Mouse (Mus musculus) thymus, adult 18-20 months (tissue): ENCODE measurements at regions not wholly inside any gene's neighbourhood (a gene's known extent, or its start where the extent isn't known, plus 50 kb on each side); places are given as distances from the start of the nearest gene placed in this dataset.

Source experiments
- DNase-seq, 2 experiments: peaks; one replicate each; pipeline ENCODE4 v3.0.0; 2022; ENCODE audit warnings: mixed read lengths in 2 of 2

DNA sequence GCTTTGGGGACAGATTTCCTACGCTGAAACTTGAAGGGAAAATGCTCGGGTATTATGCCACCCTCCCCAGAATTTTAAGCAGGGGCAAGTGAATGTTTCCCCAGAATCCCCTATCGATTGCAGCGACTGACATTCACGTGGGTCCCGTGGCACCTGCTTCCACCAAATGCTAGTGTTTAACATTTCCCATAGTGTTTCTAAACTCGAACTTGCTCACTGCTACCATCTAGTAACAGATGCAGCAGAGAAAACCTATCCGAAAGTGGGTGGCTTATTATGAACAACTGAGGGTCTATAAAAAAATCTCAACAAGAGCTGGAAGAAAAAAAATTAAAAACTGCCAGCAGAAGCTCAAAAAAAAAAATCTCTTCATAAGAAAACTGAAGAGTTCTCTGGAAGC lies 284.2 kb downstream of the Rnf144a start:
- no peak for DNase-seq

DNA sequence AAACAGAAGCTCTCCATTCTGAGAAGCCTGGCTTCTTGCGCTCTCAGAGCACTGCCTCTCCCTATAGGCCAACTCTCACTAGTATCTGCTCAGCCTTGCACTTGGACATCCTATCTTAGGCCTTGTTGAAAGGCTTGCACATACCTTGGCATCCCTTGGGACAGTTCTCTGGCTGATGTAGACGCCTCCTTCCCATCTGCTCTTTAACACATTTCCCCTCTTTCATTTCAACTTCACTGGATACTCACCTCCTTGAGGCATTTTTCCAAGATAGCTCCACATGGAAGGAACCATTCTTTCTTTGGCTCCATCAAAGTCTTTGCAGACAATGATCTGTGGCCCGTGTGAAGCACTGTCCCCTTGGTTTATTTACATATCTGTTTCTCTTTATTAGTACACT lies 285.0 kb downstream of the Rnf144a start:
- no peak for DNase-seq

DNA sequence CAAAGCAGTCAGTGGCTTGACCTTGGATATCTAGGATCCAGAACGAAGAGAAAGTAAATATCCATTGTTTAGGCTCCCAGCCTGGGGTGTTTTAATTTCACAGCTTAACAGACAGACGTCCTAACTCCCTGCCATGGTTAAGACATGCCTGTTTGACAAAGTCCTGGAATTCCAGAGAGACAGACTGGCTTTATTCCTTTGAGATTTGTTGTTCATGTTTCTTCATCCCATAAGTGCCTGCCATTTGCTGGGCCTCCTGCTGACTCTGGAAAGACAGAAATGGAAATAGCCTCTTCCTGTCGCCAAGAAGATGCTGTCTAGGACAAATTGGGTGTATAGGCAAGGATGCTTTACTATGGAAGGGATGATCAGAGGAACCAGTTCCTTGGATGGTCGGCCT lies 285.5 kb downstream of the Rnf144a start:
- DNase-seq, result no peak

DNA sequence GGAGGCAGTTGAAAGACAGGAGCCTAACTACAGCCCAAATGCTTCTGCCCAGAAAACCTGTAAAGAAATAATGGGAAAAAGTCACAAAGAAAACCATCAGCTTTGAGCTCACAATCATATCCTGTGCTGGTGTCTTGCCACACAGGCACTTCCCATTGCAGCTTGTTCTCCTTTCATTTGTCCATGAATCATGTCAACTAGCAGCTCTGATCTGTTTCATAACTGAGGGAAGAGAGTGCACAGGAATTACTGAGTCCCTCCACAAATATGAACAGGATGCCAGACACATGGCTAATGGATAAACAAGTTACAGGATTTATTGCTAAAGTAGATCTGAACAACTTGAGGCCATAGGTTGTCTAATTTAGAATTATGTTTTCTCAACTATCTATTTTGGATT lies 286.2 kb downstream of the Rnf144a start:
- no peak for DNase-seq

DNA sequence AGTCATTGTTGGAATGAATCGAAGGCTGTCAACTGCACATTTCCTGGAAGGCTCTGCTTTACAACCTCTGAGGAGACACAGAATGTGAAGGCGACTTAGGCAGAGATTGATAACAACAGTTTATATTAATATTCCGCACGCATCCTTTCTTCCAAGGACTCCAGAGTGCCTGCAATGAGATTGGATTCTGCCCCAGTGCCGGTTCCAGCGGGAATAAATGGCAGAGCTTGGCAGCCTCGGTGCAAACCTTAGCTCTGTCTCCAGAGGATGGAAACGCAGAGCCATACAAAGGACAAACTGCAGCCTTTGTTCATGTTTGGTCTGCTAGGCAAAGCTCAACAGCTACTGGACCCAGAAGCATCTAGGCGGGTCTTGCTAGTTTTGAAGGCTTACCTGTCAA lies 288.8 kb downstream of the Rnf144a start:
- no peak for DNase-seq

DNA sequence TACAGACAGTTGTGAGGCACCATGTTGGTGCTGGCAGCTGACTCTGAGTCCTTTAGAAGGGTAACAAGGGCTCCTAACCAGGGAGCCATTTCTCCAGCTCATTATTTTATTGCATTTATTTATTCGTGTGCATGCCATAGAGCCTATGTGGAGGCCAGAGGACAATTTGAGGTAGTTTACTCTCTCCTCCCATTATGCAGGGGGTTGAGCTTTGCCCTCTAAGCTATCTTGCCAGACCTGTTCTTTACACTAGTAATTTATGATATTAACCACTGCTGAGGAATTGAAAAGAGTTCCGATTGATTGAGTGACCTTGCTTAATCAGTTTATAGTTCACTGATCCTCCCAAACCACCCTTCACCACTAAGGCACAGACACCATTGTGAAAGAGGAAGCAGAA lies 290.8 kb downstream of the Rnf144a start:
- DNase-seq, result no peak

DNA sequence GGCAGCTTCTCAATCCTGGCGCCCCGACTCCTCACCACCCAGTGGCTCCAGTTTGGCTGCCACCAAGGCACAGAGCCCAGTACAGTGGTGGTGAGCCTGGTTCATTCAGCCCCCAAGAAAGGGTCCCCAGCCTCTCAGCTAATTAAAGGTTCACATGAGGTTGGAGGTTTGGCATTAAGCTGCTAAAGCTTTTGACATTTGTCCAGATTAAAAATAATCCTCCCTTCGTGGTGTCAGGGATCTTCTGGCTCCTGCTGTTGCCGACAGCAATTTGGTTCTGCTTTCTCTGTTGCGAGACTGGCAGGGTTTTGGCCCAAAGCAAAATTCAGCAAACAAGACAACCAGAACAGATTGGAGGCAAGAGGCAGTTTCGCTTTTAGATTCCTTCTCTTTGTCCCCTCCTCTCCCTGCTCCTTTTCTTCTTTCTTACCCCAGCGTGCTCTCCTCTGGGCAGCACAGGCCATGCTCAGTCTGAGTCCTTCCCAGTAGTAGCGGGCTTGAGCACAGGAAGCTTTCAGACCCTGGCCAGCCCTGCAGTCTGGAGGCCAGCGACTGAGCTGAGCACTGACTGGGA lies 299.6 kb downstream of the Rnf144a start:
- DNase-seq, result no peak

DNA sequence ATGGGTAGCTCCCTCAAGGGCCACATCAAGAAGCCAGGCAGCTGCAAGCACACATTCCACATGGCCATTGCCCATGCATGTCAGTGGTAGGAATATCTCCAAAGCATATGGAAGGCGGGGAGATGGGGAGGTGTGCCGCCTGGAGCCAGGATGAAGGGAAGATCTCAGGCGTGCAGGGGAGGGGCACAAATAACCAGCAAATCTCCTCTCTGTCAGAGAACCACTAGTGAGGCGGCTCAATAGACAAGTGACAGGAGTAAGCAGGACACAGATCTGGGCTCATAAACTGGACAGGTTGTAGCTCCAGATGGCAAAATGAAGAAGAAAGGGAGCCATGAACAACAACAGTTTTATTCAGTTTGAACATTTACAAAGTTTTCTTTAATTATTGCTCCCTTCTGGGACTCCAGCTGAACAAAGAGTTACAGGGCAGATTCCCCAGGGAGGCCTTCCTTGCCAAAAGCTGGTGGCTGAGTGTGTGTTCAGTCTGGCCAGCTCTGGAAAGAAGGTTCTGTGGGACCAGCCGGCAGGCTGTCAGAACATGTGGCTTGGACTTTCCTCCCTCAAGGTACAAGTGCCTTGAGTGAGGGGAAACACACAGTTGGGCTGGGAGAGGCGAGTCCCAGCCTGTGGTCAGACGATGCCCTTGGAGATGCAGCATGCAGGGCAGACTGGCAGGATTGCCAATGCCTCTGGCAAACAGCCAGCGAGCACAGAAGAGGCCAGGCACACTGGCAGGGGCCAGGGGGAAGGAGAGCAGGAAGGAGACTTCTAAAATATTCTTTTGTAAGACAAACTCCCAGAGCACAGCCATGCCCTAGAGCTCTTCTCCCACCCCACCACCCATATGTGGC lies 302.7 kb downstream of the Rnf144a start:
- DNase-seq, result no peak

DNA sequence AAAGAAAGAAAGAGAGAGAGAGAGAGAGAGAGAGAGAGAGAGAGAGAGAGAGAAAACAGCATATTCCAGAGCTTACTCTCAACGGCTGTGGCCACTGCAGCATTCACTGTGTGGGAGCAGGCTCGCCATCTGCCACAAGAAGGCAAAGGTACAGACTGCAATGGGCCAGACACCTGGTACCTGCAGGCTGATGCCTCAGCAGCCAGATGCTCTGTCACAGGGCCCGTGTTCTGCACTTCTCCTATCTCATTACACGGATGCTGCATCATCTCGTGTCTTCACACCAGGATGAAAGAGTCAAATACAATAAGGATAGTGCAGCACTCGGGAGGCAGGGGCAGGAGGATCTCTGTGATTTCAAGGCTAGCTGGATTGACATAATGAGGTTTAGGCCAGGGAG lies 305.2 kb downstream of the Rnf144a start:
- no peak for DNase-seq

DNA sequence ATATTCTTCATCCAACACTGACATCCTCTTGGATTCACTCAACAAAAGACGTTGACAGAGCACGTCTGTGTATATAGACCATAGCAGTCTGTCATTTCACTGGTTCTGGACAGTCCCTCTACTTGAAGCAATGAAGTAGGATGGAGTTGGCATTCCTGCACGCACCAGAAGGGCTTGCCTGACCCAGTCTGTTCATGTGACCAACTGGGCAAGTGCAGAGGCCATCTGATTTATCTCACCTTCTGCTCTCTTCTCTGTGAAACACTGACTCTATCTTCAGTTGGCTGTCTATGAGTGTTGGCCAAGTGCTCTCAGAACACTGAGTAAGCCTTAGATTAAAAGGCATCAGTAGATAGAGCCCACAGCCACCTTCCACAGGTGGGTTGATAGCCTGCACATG lies 310.7 kb downstream of the Rnf144a start:
- DNase-seq, result no peak

DNA sequence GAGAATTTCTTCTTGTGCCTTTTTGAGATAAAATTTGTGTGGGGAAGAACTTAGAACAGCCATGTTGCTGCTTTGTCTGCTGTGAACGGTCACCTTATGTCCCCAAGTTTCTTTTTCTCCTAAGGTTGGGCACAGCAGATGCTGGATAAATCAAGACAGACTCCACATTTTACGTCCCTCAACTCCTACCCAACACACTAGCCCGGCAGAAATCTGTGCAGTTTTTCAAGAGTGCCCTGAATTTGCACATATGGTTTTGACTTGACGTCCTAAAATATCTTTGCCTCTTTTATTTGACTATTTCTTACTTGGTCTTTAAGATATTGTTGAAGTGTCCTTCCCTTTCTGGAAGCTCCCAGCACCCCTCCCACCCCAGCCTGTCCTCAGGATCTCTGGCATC lies 312.7 kb downstream of the Rnf144a start:
- no peak for DNase-seq

DNA sequence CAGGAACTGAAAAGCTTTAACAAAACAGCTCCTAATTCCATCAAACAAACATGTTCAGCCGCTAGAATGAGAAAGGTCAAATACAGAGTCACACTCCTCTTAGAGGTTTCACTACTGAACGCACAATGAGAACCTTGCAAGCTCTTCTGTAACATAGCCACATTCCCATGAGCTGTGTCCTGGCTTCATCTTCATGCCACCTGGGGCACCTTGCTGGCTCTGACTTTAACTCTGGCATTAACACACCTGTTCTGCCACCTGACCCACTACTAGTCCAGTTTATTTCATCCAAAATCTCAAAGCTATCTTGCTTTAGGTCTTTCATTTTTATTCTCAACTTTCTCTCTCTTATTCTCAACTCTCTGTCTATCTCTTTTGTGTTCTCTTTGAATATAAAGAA lies 314.9 kb downstream of the Rnf144a start:
- DNase-seq, result no peak

DNA sequence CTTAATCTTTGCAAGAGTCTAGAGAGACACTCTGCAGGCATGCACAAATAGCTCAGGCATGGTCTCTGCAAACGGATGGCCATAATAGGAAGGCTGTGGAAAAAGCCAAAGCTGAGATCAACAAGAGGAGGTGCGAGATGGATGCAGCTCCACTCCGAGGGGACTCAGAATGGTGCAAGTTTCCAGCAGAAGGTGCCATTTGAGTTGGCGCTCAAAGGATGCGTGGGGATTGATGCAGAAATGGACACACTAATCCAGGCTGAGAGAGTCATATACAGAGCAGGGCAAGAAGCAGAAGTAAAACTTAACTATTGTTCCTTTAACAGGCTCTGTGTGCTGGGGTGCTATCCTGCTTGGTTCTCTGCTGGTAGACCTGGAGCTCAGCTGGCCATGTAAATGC lies 315.9 kb downstream of the Rnf144a start:
- no peak for DNase-seq

DNA sequence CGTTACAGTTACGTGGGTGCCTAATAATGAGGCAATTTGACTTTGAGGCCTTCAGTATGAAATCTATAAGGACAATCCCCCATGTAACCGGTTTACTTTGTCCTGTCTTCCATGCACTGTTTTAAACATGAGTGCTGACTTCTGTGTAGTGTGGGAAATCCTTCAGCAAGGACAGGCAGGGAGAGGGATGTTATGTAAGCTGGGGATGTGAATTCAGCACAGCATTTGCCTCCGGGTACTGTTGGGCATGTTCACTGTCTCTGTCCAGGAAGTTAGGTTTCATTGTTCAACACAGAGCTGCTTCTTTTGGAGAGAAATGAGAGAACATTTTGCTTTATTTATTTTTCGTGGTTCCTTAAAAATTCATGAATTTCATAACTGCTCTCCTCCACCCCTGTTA lies 322.7 kb downstream of the Rnf144a start:
- no peak for DNase-seq

DNA sequence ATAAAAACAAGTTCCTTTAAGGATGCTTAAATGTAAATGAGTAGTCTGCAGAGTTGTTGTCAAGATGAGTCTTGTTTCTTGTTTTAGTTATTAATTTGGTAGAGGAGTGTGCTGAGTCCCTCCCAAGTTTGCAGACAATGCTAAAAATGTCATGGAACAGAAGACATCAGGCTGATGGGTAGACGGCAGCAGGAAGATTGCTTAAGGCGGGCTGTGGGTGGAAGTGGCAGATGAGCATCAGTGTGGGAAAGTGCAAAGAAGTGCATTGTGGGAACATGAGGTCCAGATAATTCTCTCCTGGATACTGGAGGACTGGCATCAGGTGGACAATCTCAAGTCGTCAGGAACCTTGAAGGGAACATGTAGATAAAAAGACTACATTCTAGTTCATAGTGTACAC lies 323.2 kb downstream of the Rnf144a start:
- DNase-seq, result no peak

DNA sequence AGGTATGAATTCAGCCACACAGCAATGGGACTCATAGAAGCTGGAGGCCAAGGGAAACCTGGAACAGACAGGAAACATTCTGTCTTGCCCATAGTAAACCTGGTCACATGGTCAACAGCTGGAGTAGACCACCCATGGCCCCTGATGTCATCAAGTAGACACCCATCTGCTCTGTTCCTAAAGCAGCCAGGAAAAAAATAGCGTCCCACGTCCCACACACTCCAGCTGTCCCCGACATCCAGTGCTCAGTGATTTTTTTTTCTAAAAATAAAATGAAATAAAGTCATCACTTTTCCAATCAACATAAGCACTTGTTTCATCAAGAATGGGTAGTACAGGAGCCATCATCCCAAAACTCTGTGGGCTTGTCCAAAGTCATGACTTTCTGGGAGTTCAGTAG lies 326.7 kb downstream of the Rnf144a start:
- no peak for DNase-seq

DNA sequence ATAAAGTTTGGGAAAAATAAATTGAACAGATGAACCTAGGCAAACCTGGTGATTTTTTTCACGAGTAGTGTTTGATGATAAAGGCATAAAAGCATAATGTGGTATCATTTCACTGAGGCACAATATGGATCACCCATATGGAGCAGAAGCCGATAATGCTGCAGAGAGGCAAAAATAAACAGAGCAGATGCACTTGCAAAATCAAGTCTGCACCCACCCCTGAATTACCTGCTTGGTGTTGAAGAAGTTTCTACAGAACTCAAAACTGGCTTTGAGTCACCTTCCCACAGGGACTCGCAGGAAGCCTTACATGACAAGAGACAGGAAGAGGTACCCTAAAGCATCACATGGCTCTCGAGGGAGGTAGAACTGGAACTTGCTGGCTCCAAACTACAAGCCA lies 328.1 kb downstream of the Rnf144a start:
- DNase-seq, result no peak

DNA sequence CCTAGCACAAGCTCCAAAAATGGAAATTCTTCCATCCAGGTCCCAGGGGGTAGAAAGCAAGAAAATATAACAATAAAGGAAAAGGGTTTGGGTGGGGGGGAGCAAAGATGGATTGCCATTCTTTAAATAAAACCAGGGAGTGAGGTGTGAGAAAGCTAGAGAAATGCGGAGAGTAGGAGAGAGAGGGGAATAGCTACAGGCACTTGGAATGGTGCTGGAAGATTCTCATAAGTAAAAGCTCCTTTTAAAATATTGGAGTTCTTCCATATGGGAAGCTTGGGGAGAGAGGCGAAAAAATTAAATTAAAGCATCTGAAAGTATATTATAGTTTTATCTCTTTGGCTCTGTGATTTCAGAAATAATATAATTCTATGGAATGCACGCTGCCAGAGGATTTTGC lies 328.6 kb downstream of the Rnf144a start:
- DNase-seq, result no peak

DNA sequence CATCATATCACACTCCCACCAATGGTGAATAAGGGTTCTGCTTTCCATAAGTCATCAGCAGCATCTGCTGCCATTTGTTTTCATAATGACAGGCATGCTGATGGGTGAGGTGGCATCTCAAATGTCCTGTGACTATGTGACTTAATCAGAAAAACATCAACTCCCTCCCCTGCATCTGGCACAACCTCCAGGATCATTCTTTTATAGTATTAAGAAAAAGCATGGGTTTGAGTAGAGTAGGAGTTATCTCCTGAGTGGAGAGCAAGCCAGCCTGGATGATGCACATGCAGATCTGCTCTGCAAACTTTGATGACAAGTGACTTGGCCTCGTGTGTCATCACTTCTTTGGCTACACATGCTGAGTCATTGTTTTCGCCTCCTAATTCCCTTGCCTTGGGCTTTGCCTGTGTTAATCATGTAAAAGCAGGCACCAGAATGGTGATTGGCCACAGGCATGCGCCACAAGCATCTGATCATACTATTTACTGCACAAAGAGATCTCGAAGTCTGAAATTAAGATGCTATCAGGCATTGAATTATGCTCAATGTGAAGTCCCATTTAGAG lies 335.9 kb downstream of the Rnf144a start:
- no peak for DNase-seq

DNA sequence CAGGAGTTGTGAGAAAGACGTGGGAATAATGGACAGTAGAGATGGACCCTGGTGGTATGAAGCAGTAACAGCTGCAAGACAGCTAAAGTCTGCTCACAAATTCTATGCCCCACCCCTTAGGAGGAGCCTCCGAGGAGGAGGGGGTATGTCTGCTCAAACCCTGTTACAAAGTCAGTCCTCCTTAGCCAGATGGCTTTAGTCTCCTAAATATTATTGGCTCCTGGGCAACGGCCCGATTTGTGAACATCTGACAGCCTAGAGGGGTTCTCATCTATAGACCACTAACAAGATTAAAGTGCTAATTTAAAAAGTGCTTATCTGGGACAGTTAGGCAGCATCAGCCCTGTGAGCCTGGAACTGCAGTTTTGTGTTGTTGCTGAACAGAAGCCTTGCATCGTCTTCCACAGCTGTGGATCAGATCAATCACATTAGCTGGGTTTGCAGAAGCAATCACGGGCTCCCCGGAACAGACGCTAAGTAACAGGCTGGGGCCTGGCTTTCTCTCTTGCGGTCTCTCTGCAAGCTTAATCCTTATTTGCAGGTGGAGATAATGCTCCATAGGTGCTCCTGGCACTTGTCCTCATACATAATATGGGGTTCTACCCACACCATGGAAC lies 339.3 kb downstream of the Rnf144a start:
- no peak for DNase-seq

DNA sequence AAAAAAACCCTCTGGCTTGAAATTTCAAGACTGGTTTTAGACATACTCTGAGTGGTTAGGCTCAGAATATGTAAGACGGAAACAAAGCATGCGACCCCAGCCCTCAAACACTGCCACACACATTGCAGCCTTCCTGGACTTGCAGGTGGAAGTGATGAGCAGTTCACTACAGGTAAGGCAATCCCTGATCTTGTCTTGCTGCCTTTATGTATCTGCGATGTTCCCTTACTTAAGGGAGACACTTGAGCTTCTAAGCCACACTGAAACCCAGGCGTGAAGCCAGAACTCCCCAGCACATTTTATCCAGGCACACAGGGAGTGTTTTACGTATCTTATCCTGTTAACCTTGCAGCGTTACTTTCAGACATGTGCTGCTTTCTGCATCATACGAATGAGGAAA lies 342.9 kb downstream of the Rnf144a start:
- no peak for DNase-seq

DNA sequence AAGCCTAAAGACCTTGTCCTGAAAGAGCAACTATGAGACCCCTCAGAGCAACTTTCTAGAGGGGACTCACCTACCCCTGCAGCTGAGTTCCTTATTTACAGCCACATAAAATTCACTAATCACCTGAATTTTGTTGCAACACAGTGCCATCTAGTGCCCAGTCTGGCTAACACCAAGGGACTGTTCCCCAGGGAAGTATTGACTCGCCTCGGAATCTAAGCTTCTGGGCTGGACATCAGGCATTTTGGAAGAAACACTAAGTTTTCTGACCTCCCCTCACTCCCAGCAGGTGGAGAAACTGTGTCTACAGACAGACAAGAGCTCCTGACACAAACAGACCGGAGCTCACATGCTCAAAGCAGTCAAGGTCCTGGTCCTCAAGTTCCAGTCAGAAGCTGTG lies 343.4 kb downstream of the Rnf144a start:
- DNase-seq, result peak; percentile 18 to 33

DNA sequence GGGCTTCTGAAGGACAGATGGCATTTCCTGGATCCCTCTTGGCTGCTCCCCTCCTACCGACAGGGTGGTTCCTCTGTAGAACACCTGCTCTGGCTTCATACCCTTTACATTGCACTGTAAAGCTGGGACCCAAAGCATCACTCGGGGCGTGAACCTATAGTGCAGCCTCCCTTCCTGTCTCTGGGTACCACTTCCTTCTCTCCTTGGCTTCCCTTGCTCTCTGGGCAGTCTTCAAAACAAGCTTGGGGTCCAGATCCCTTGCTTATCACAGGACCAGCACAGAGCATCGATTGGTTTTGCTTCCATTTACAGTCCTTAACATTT lies 346.4 kb downstream of the Rnf144a start:
- peak in 1 of 2 experiments; percentile 61 for DNase-seq
